Mouse (Mus musculus) kidney, adult 2 months (tissue): ENCODE measurements at regions not wholly inside any gene's neighbourhood (a gene's known extent, or its start where the extent isn't known, plus 50 kb on each side); places are given as distances from the start of the nearest gene placed in this dataset.
A peak's percentile ranks its signal among the peaks of the same experiment; 100 is the strongest.

Experiments
- DNase-seq: peaks from one replicate; pipeline ENCODE4 v3.0.0; 2021
- H3K27ac ChIP-seq: fragments of 200-500 bp; 2 replicates; pipeline ENCODE4 v1.5.1; 2012; ENCODE audit warnings: low read depth, low read length, control low read depth, inconsistent platforms; ENCODE audit not compliant: insufficient read depth
- H3K27me3 ChIP-seq: fragments of 200-500 bp; replicated peaks from 2 replicates; pipeline ENCODE4 v1.6.1; 2012; ENCODE audit warnings: mild to moderate bottlenecking, moderate library complexity, low read length, inconsistent platforms; ENCODE audit not compliant: control insufficient read depth, insufficient read depth
- H3K36me3 ChIP-seq: fragments of 200-500 bp; 2 replicates; pipeline ENCODE4 v1.6.1; 2012; ENCODE audit warnings: mild to moderate bottlenecking, moderate library complexity, low read length, inconsistent platforms; ENCODE audit not compliant: control insufficient read depth, insufficient read depth
- H3K4me1 ChIP-seq: fragments of 200-500 bp; 2 replicates; pipeline ENCODE4 v1.6.1; 2011; ENCODE audit warnings: low read length; ENCODE audit not compliant: control insufficient read depth, insufficient read depth
- H3K4me3 ChIP-seq: fragments of 200-500 bp; 2 replicates; pipeline ENCODE4 v1.5.1; 2011; ENCODE audit warnings: mild to moderate bottlenecking, low read depth, low read length, control low read depth; ENCODE audit not compliant: insufficient read depth
- CTCF ChIP-seq: fragments of 200-500 bp; conservative IDR thresholded peaks from 2 replicates; pipeline ENCODE4 v1.5.1; 2011; ENCODE audit warnings: low read depth, mild to moderate bottlenecking, control low read depth, low read length, moderate library complexity, mixed read lengths; ENCODE audit not compliant: insufficient read depth, insufficient read length
- POLR2A ChIP-seq: fragments of 200-500 bp; IDR thresholded peaks from one replicate; pipeline ENCODE4 v1.6.1; 2011; ENCODE audit warnings: low read depth, low read length, control low read depth
- WGBS: fragments of 180-500 bp; shearing (Covaris S2); methylation state at CpG from one replicate; pipeline ENCODE4 v1.1.7; 2018; 5-methylcytosine and 5-hydroxymethylcytosine counted together

DNA sequence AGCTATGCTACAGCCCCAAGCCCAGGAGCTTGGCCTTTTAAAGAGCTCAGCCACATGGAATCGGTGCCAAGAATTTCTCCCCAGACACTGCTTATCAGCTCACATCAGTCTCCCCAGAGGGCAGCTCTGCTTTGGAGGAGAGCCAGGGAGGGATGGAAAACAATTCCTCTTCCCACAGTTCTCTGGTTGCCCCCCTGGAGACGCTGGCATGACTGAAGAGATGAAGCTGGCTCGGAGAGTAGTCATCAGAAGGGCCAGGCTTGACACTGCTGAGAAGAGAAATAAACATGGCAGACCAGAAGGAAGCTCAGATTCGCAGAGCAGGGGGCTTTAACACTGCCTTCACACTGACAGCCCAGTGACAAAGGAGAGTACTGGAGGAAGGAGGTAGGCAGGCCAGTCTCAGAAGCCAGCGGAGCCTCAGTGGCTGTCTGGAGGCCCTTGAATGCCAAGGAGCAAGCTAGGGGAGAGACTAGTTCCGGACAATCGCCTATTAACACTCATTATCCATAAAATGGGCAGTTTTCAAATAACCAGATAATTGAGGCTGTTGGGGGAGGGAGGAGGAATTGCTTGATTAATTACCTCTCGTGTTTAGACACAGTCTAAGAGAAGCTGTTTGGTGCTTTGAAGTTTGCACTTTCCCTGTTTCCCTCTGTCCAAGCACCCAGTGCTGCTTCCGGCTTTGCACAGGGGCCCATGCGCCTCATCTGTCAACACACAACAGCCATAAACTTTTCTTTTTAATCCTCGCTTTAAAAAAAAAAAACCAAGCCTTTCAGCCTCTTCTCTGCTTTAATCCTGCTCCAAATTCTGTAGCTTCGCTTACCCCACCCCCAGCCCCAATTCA, 148.3 kb downstream of the Ddx1 start:
- no peaks in the 10 kb centered on the region for H3K4me1 ChIP-seq
- 57% methylated on average over 12 of the region's 12 CpGs for WGBS
- H3K27ac ChIP-seq, result no peak overlapping the region
- no peak overlapping the region for H3K4me3 ChIP-seq
- H3K36me3 ChIP-seq, result no peaks in the 10 kb centered on the region
- DNase-seq, result peak; percentile 28
- no peak for TF ChIP-seq CTCF
- TF ChIP-seq POLR2A, result no peak
- H3K27me3 ChIP-seq, result no peaks in the 10 kb centered on the region

GRCm38 (mm10) chr12:13094111-13094851, 152.6 kb upstream of the Mycn start:
- Histone ChIP-seq H3K36me3 (no peaks in the 10 kb centered on the region), H3K4me3 (no peak overlapping the region), H3K27ac (no peak overlapping the region), H3K4me1 (no peaks in the 10 kb centered on the region), H3K27me3 (no peaks in the 10 kb centered on the region)
- WGBS, result 72% methylated on average over 9 of the region's 9 CpGs
- TF ChIP-seq CTCF, result no peak
- TF ChIP-seq POLR2A, result no peak
- no peak for DNase-seq

GRCm38 (mm10) chr12:13085951-13086350, 144.2 kb upstream of the Mycn start:
- Histone ChIP-seq H3K4me1 (no peaks in the 10 kb centered on the region), H3K27me3 (no peaks in the 10 kb centered on the region), H3K36me3 (no peaks in the 10 kb centered on the region), H3K4me3 (no peak overlapping the region), H3K27ac (no peak overlapping the region)
- WGBS, result 52% methylated on average over 9 of the region's 9 CpGs
- DNase-seq, result no peak
- no peak for TF ChIP-seq CTCF
- TF ChIP-seq POLR2A, result no peak

DNA sequence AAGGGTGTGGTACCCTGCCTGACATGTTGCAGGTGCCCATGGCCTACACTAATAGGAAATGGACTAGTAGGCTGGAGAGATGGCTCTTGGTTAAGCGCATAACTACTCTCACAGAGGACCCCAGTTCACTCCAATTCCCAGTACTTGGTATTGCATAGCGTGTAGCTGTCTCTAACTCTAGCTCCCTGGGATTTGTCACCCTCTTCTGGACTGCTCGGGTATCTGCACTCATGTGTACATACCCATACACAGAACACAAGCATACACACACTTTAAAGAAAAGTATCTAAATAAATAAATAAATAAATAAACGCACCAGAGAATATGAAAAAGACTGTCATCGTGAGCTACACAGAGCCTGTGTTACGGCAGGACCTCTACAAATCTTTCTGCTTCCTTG, 143.8 kb upstream of the Mycn start:
- H3K27ac ChIP-seq, result no peak overlapping the region
- no peaks in the 10 kb centered on the region for H3K4me1 ChIP-seq
- no peak overlapping the region for H3K4me3 ChIP-seq
- H3K36me3 ChIP-seq, result no peaks in the 10 kb centered on the region
- WGBS, result 95% methylated on average over 6 of the region's 6 CpGs
- no peak for DNase-seq
- TF ChIP-seq CTCF (no peak), POLR2A (no peak)
- no peaks in the 10 kb centered on the region for H3K27me3 ChIP-seq

GRCm38 (mm10) chr12:13083337-13084054, 141.8 kb upstream of the Mycn start:
- DNase-seq, result peak; percentile 51
- Histone ChIP-seq H3K27me3 (no peaks in the 10 kb centered on the region), H3K4me3 (no peak overlapping the region), H3K4me1 (no peaks in the 10 kb centered on the region), H3K27ac (no peak overlapping the region), H3K36me3 (no peaks in the 10 kb centered on the region)
- 35% methylated on average over 8 of the region's 8 CpGs for WGBS
- TF ChIP-seq CTCF (no peak), POLR2A (no peak)

- H3K36me3 ChIP-seq, result no peaks in the 10 kb centered on the region
- no peak overlapping the region for H3K27ac ChIP-seq
- TF ChIP-seq POLR2A (no peak), CTCF (no peak)
- no peak overlapping the region for H3K4me3 ChIP-seq
- H3K4me1 ChIP-seq, result no peaks in the 10 kb centered on the region
- no peaks in the 10 kb centered on the region for H3K27me3 ChIP-seq
- WGBS, result 79% methylated on average over 5 of the region's 5 CpGs
- no peak for DNase-seq
Observed at GRCm38 (mm10) chr12:13080791-13081190, 139.1 kb upstream of the Mycn start.
